Comparison of ENCODE assay signal across 11 mouse cellular contexts in the genomic region with DNA sequence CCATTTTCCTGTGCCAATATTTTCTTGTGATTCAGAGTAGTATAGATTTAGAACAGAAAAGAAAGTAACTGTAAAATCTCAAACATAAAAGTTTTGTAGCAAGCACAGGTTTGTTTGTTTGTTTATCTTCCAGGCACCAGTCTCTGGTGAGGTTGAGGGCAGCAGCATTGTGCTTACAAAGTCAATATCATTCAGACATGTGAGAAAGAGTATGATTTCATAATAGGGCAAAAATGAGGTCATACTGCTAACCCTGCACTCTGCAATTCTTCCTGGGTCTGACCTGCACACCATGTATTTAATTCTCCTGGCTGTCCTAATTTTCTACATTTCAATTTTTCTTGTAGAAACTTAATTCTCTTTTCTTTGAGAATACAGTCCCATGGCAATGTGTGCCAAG.
"Had no signal": no experiment of that assay in that cellular context is flagged by ENCODE, and none has a peak within 500 bp of the region (broad histone marks: within the 10 kb centered on the region; RNA-seq: fewer than 3 reads in every experiment).

No protein-coding gene starts in this region.

- H3K9me3 ChIP-seq: liver, embryonic 13.5 days; midbrain, embryonic 12.5 days; midbrain, embryonic 15.5 days had no signal

- H3K9ac ChIP-seq: liver, embryonic 13.5 days; lung, embryonic 14.5 days; midbrain, embryonic 12.5 days; midbrain, embryonic 15.5 days had no signal

- H3K27ac ChIP-seq: kidney, postnatal 0 days; left cerebral cortex, adult 2 months; liver, embryonic 13.5 days; macrophage; midbrain, embryonic 12.5 days; midbrain, embryonic 15.5 days had no signal

- DNase-seq: kidney, postnatal 36 days; layer of hippocampus, postnatal 36 days; liver, embryonic 13.5 days; lung, embryonic 14.5 days; thymus, adult 18-20 months; thymus, postnatal 36 days had no signal

- H3K27me3 ChIP-seq: liver, embryonic 13.5 days; midbrain, embryonic 12.5 days; midbrain, embryonic 15.5 days had no signal

- H3K4me1 ChIP-seq: liver, embryonic 13.5 days; midbrain, embryonic 12.5 days; midbrain, embryonic 15.5 days had no signal

- H3K36me3 ChIP-seq: liver, embryonic 13.5 days; midbrain, embryonic 12.5 days; midbrain, embryonic 15.5 days had no signal

- H3K4me3 ChIP-seq: left cerebral cortex, adult 2 months; liver, embryonic 13.5 days; midbrain, embryonic 12.5 days; midbrain, embryonic 15.5 days had no signal
